Mouse (Mus musculus) stomach, embryonic 15.5 days (tissue): ENCODE measurements around the gene Ppp2r2c. TPM values are rescaled to one million over a fixed set of nuclear protein-coding genes. Genes with fewer than 3 reads are reported as not detected.

Experiments used
- ATAC-seq: fragments of 200-750 bp; cut with Nextera tagmentation; 2 replicates; pipeline ENCODE4 v1.8.0; 2017; ENCODE audit warnings: low read depth, moderate number of reproducible peaks, moderate TSS enrichment; ENCODE audit not compliant: insufficient read depth, low FRiP score
- H3K27ac ChIP-seq: fragments of 300-500 bp; sonication (generic); 2 replicates; pipeline ENCODE4 v1.5.1; 2015; ENCODE audit warnings: mild to moderate bottlenecking, inconsistent platforms
- H3K27me3 ChIP-seq: fragments of 300-500 bp; sonication (generic); replicated peaks from 2 replicates; pipeline ENCODE4 v1.6.1; 2015; ENCODE audit warnings: inconsistent platforms
- H3K36me3 ChIP-seq: fragments of 300-500 bp; sonication (generic); 2 replicates; pipeline ENCODE4 v1.6.1; 2015; ENCODE audit warnings: inconsistent platforms
- H3K4me1 ChIP-seq: fragments of 300-500 bp; sonication (generic); 2 replicates; pipeline ENCODE4 v1.6.1; 2015; ENCODE audit warnings: inconsistent platforms
- H3K4me2 ChIP-seq: fragments of 300-500 bp; sonication (generic); 2 replicates; pipeline ENCODE4 v1.6.1; 2015; ENCODE audit warnings: mild to moderate bottlenecking, inconsistent platforms
- H3K4me3 ChIP-seq: fragments of 300-500 bp; sonication (generic); replicated peaks from 2 replicates; pipeline ENCODE4 v1.5.1; 2015; ENCODE audit warnings: inconsistent platforms
- H3K9ac ChIP-seq: fragments of 300-500 bp; sonication (generic); 2 replicates; pipeline ENCODE4 v1.6.1; 2015; ENCODE audit warnings: inconsistent platforms
- H3K9me3 ChIP-seq: fragments of 300-500 bp; sonication (generic); 2 replicates; pipeline ENCODE4 v1.6.1; 2016; ENCODE audit warnings: inconsistent platforms
- WGBS: fragments of 180-500 bp; shearing (Covaris S2); methylation state at CpG from one replicate; pipeline ENCODE4 v1.1.7; 2015; 5-methylcytosine and 5-hydroxymethylcytosine counted together
- polyA plus RNA-seq: library from polyadenylated mRNA; unstranded; fragments of >200 nt; fragmentation: Nextera tagmentation; extraction: Ambion mirVana; gene quantifications from 2 replicates; pipeline ENCODE4 v1.2.1, GENCODE M21; 2015

The Ppp2r2c gene
- polyA plus RNA-seq, 1 experiment from 2014 or later: 1.1 TPM

GRCm38 (mm10) chr5:36975336-36975735, 107.0 kb downstream of the Ppp2r2c start:
- no peaks in the 10 kb centered on the region for H3K9me3 ChIP-seq
- no peak for ATAC-seq
- H3K27me3 ChIP-seq: no peaks in the 10 kb centered on the region
- H3K27ac ChIP-seq: no peak overlapping the region
- 0 out of 2 replicates have a peak, but pooled peaks cover 3% of the 10 kb centered on the region for H3K36me3 ChIP-seq
- no peak overlapping the region for H3K9ac ChIP-seq
- WGBS: 84% methylated on average over 13 of the region's 13 CpGs
- H3K4me2 ChIP-seq: no peak overlapping the region
- H3K4me1 ChIP-seq: no peaks in the 10 kb centered on the region
- H3K4me3 ChIP-seq: no peak overlapping the region

- ATAC-seq: no peak
- H3K36me3 ChIP-seq: peaks cover 9% of the 10 kb centered on the region; the same call in 1 of the 2 replicates
- no peak overlapping the region for H3K27ac ChIP-seq
- H3K4me3 ChIP-seq: no peak overlapping the region
- no peak overlapping the region for H3K9ac ChIP-seq
- WGBS: 68% methylated on average over 9 of the region's 9 CpGs
- no peak overlapping the region for H3K4me2 ChIP-seq
- H3K27me3 ChIP-seq: no peaks in the 10 kb centered on the region
- H3K4me1 ChIP-seq: no peaks in the 10 kb centered on the region
- H3K9me3 ChIP-seq: no peaks in the 10 kb centered on the region
These were observed 109.5 kb downstream of the Ppp2r2c start for GRCm38 (mm10) chr5:36977809-36978208.

- Histone ChIP-seq H3K9ac (no peak overlapping the region), H3K27me3 (no peaks in the 10 kb centered on the region), H3K27ac (no peak overlapping the region), H3K4me1 (no peaks in the 10 kb centered on the region), H3K4me3 (no peak overlapping the region), H3K9me3 (no peaks in the 10 kb centered on the region), H3K36me3 (peaks cover 9% of the 10 kb centered on the region; the same call in 1 of the 2 replicates), H3K4me2 (no peak overlapping the region)
- WGBS: 73% methylated on average over 8 of the region's 8 CpGs
- ATAC-seq: no peak
These were observed 110.7 kb downstream of the Ppp2r2c start for GRCm38 (mm10) chr5:36979001-36979400.

- no peak; the same call in 1 of the 2 replicates for ATAC-seq
- Histone ChIP-seq H3K4me3 (no peak overlapping the region), H3K27me3 (no peaks in the 10 kb centered on the region), H3K9ac (no peak overlapping the region), H3K4me1 (no peaks in the 10 kb centered on the region), H3K9me3 (no peaks in the 10 kb centered on the region), H3K36me3 (peaks cover 9% of the 10 kb centered on the region; the same call in 1 of the 2 replicates), H3K27ac (no peak overlapping the region), H3K4me2 (no peak overlapping the region)
- 74% methylated on average over 7 of the region's 7 CpGs for WGBS
These were observed 111.3 kb downstream of the Ppp2r2c start for GRCm38 (mm10) chr5:36979631-36980030.

- no peaks in the 10 kb centered on the region for H3K9me3 ChIP-seq
- H3K27ac ChIP-seq: no peak overlapping the region
- no peak overlapping the region for H3K4me3 ChIP-seq
- H3K36me3 ChIP-seq: peaks cover 6% of the 10 kb centered on the region; the same call in 1 of the 2 replicates
- H3K9ac ChIP-seq: no peak overlapping the region
- ATAC-seq: no peak
- H3K4me2 ChIP-seq: no peak overlapping the region
- WGBS: 84% methylated on average over 4 of the region's 4 CpGs
- H3K4me1 ChIP-seq: no peaks in the 10 kb centered on the region
- H3K27me3 ChIP-seq: no peaks in the 10 kb centered on the region
These were observed 114.0 kb downstream of the Ppp2r2c start for GRCm38 (mm10) chr5:36982271-36982670.

GRCm38 (mm10) chr5:36986617-36987016, 118.3 kb downstream of the Ppp2r2c start:
- 0 out of 2 replicates have a peak, but pooled peaks cover 13% of the 10 kb centered on the region for H3K4me1 ChIP-seq
- H3K9ac ChIP-seq: no peak overlapping the region
- H3K27me3 ChIP-seq: no peaks in the 10 kb centered on the region
- H3K36me3 ChIP-seq: peaks cover under 1% of the 10 kb centered on the region; the same call in 1 of the 2 replicates
- WGBS: 76% methylated on average over 1 of the region's 1 CpGs
- no peak overlapping the region for H3K27ac ChIP-seq
- no peaks in the 10 kb centered on the region for H3K9me3 ChIP-seq
- no peak overlapping the region for H3K4me3 ChIP-seq
- no peak overlapping the region for H3K4me2 ChIP-seq
- ATAC-seq: no peak

GRCm38 (mm10) chr5:36988124-36988780, 119.9 kb downstream of the Ppp2r2c start:
- 0 out of 2 replicates have a peak, but pooled peaks have one; percentile 1 for ATAC-seq
- 8% methylated on average over 24 of the region's 24 CpGs for WGBS

GRCm38 (mm10) chr5:36988781-36989624, 120.7 kb downstream of the Ppp2r2c start, which contains the start of gene Wfs1:
Gene Wfs1 (minus strand): TSS chr5:36989205.
- Histone ChIP-seq H3K27ac (peak within 1 kb of the TSS; percentile 81), H3K4me2 (peak within 1 kb of the TSS; percentile 97), H3K4me3 (peak within 1 kb of the TSS; percentile 81), H3K9ac (peak within 1 kb of the TSS; percentile 58), H3K36me3 (no peaks in the 10 kb centered on the region), H3K27me3 (no peaks in the 10 kb centered on the region), H3K4me1 (0 out of 2 replicates have a peak, but pooled peaks cover 13% of the 10 kb centered on the region), H3K9me3 (no peaks in the 10 kb centered on the region)
- WGBS: under 1% methylated on average over 60 of the region's 60 CpGs
- ATAC-seq: peak; percentile 98

More at GRCm38 (mm10) chr5:36988124-36988780, 119.9 kb downstream of the Ppp2r2c start:
- Histone ChIP-seq H3K9me3 (no peaks in the 10 kb centered on the region), H3K4me2 (peak overlapping the region; percentile 97), H3K9ac (peak overlapping the region; percentile 58), H3K4me1 (0 out of 2 replicates have a peak, but pooled peaks cover 13% of the 10 kb centered on the region), H3K4me3 (peak overlapping the region; percentile 81), H3K36me3 (no peaks in the 10 kb centered on the region), H3K27me3 (no peaks in the 10 kb centered on the region), H3K27ac (peak overlapping the region; percentile 72; the same call in 1 of the 2 replicates)

- Histone ChIP-seq H3K4me3 (peak overlapping the region; percentile 81), H3K9ac (no peak overlapping the region)
These were observed 121.3 kb downstream of the Ppp2r2c start for GRCm38 (mm10) chr5:36989625-36989977.

GRCm38 (mm10) chr5:36990196-36990595, 121.9 kb downstream of the Ppp2r2c start:
- Histone ChIP-seq H3K4me2 (no peak overlapping the region), H3K4me3 (no peak overlapping the region), H3K27me3 (no peaks in the 10 kb centered on the region), H3K36me3 (no peaks in the 10 kb centered on the region), H3K4me1 (0 out of 2 replicates have a peak, but pooled peaks cover 13% of the 10 kb centered on the region), H3K9ac (no peak overlapping the region), H3K27ac (no peak overlapping the region), H3K9me3 (no peaks in the 10 kb centered on the region)
- 42% methylated on average over 3 of the region's 3 CpGs for WGBS
- ATAC-seq: no peak

More at GRCm38 (mm10) chr5:36989625-36989977, 121.3 kb downstream of the Ppp2r2c start:
- 0 out of 2 replicates have a peak, but pooled peaks cover 13% of the 10 kb centered on the region for H3K4me1 ChIP-seq
- 6% methylated on average over 3 of the region's 3 CpGs for WGBS
- H3K4me2 ChIP-seq: peak overlapping the region; percentile 97
- no peaks in the 10 kb centered on the region for H3K9me3 ChIP-seq
- no peaks in the 10 kb centered on the region for H3K27me3 ChIP-seq
- no peaks in the 10 kb centered on the region for H3K36me3 ChIP-seq
- peak overlapping the region; percentile 81 for H3K27ac ChIP-seq
- no peak for ATAC-seq

GRCm38 (mm10) chr5:36990631-36991350, 122.5 kb downstream of the Ppp2r2c start:
- 77% methylated on average over 3 of the region's 3 CpGs for WGBS
- Histone ChIP-seq H3K36me3 (no peaks in the 10 kb centered on the region), H3K27me3 (no peaks in the 10 kb centered on the region), H3K9me3 (no peaks in the 10 kb centered on the region), H3K9ac (no peak overlapping the region), H3K27ac (no peak overlapping the region), H3K4me3 (no peak overlapping the region), H3K4me1 (0 out of 2 replicates have a peak, but pooled peaks cover 13% of the 10 kb centered on the region), H3K4me2 (no peak overlapping the region)
- no peak for ATAC-seq
